Mouse (Mus musculus): Measurements from ENCODE around the gene Cntnap3.
A peak's percentile ranks its signal among the peaks of the same experiment; 100 is the strongest.
"Not testable (repeated sequence)": the region's sequence is repeated elsewhere in the genome, so short reads cannot be mapped to it uniquely, and the experiment has no call there.

The Cntnap3 gene

GRCm38 (mm10) chr13:64903585-64904208 lies at the start of gene Cntnap3:
TSS of gene Cntnap3 (minus strand) at chr13:64903955.
- peak within 1 kb of the TSS; percentile 68 for H3K4me3 ChIP-seq (replicated peaks; ENCODE audit: low read length)
- no peaks in the 10 kb centered on the region for H3K9me3 ChIP-seq (ENCODE audit: low read length)
- H3K36me3 ChIP-seq (ENCODE audit: insufficient read depth, low read length), result no peaks in the 10 kb centered on the region
- no peak for TF ChIP-seq CTCF (conservative IDR thresholded peaks at IDR 0.05; ENCODE audit: low read length)
- no peak for TF ChIP-seq POU5F1 (IDR thresholded peaks at IDR 0.05; ENCODE audit: borderline replicate concordance, low read length)
- no peak for TF ChIP-seq NANOG (IDR thresholded peaks at IDR 0.05; ENCODE audit: borderline replicate concordance, low read length)
- H3K27me3 ChIP-seq (ENCODE audit: insufficient read depth, low read length), result no peaks in the 10 kb centered on the region
- peaks cover 5% of the 10 kb centered on the region; the same call in 1 of the 2 replicates for H3K4me1 ChIP-seq (replicated peaks; ENCODE audit: low read depth, low read length)

- Histone ChIP-seq H3K27me3 (ENCODE audit: insufficient read depth, low read length) (no peaks in the 10 kb centered on the region), H3K4me1 (replicated peaks; ENCODE audit: low read depth, low read length) (peaks cover 5% of the 10 kb centered on the region; the same call in 1 of the 2 replicates)
- TF ChIP-seq NANOG (IDR thresholded peaks at IDR 0.05; ENCODE audit: borderline replicate concordance, low read length), result no peak
These were observed 13.4 kb upstream of the Cntnap3 start, which contains the start of gene Spata31 for GRCm38 (mm10) chr13:64917191-64917590. TSS of gene Spata31 (plus strand) at chr13:64917406.

GRCm38 (mm10) chr13:64903132-64903531 lies 623 bp downstream of the Cntnap3 start:
- no peaks in the 10 kb centered on the region for H3K36me3 ChIP-seq (ENCODE audit: insufficient read depth, low read length)
- H3K4me3 ChIP-seq (replicated peaks; ENCODE audit: low read length), result no peak overlapping the region
- TF ChIP-seq CTCF (conservative IDR thresholded peaks at IDR 0.05; ENCODE audit: low read length) (no peak), NANOG (IDR thresholded peaks at IDR 0.05; ENCODE audit: borderline replicate concordance, low read length) (no peak), POU5F1 (IDR thresholded peaks at IDR 0.05; ENCODE audit: borderline replicate concordance, low read length) (no peak)
- no peaks in the 10 kb centered on the region for H3K9me3 ChIP-seq (ENCODE audit: low read length)
- H3K4me1 ChIP-seq (replicated peaks; ENCODE audit: low read depth, low read length), result peaks cover 5% of the 10 kb centered on the region; the same call in 1 of the 2 replicates
- no peaks in the 10 kb centered on the region for H3K27me3 ChIP-seq (ENCODE audit: insufficient read depth, low read length)

More at GRCm38 (mm10) chr13:64917191-64917590, 13.4 kb upstream of the Cntnap3 start, which contains the start of gene Spata31:
- H3K9me3 ChIP-seq (ENCODE audit: low read length), result no peaks in the 10 kb centered on the region
- no peaks in the 10 kb centered on the region for H3K36me3 ChIP-seq (ENCODE audit: insufficient read depth, low read length)
- H3K4me3 ChIP-seq (replicated peaks; ENCODE audit: low read length), result no peak within 1 kb of the TSS

- TF ChIP-seq NANOG (IDR thresholded peaks at IDR 0.05; ENCODE audit: borderline replicate concordance, low read length) (no peak), POU5F1 (IDR thresholded peaks at IDR 0.05; ENCODE audit: borderline replicate concordance, low read length) (no peak), CTCF (conservative IDR thresholded peaks at IDR 0.05; ENCODE audit: low read length) (no peak)
- Histone ChIP-seq H3K36me3 (ENCODE audit: insufficient read depth, low read length) (no peaks in the 10 kb centered on the region), H3K4me3 (replicated peaks; ENCODE audit: low read length) (no peak overlapping the region), H3K27me3 (ENCODE audit: insufficient read depth, low read length) (no peaks in the 10 kb centered on the region), H3K9me3 (ENCODE audit: low read length) (no peaks in the 10 kb centered on the region), H3K4me1 (replicated peaks; ENCODE audit: low read depth, low read length) (no peaks in the 10 kb centered on the region)
These were observed 38.4 kb downstream of the Cntnap3 start for GRCm38 (mm10) chr13:64865397-64865796.

GRCm38 (mm10) chr13:64824856-64825255 lies 78.9 kb downstream of the Cntnap3 start:
- not testable (repeated sequence) for H3K36me3 ChIP-seq (ENCODE audit: insufficient read depth, low read length); H3K9me3 ChIP-seq (ENCODE audit: low read length); H3K27me3 ChIP-seq (ENCODE audit: insufficient read depth, low read length); H3K4me3 ChIP-seq (replicated peaks; ENCODE audit: low read length); H3K4me1 ChIP-seq (replicated peaks; ENCODE audit: low read depth, low read length)
- TF ChIP-seq CTCF (conservative IDR thresholded peaks at IDR 0.05; ENCODE audit: low read length), result peak; percentile 26

- Histone ChIP-seq H3K4me1 (replicated peaks; ENCODE audit: low read depth, low read length) (no peaks in the 10 kb centered on the region), H3K4me3 (replicated peaks; ENCODE audit: low read length) (no peak overlapping the region), H3K27me3 (ENCODE audit: insufficient read depth, low read length) (no peaks in the 10 kb centered on the region), H3K36me3 (ENCODE audit: insufficient read depth, low read length) (no peaks in the 10 kb centered on the region), H3K9me3 (ENCODE audit: low read length) (no peaks in the 10 kb centered on the region)
- no peak for TF ChIP-seq NANOG (IDR thresholded peaks at IDR 0.05; ENCODE audit: borderline replicate concordance, low read length)
- no peak for TF ChIP-seq CTCF (conservative IDR thresholded peaks at IDR 0.05; ENCODE audit: low read length)
These were observed 158.4 kb downstream of the Cntnap3 start for GRCm38 (mm10) chr13:64745383-64745782.

GRCm38 (mm10) chr13:64732244-64732643 lies 171.5 kb downstream of the Cntnap3 start:
- Histone ChIP-seq H3K36me3 (ENCODE audit: insufficient read depth, low read length) (no peaks in the 10 kb centered on the region), H3K4me1 (replicated peaks; ENCODE audit: low read depth, low read length) (no peaks in the 10 kb centered on the region), H3K27me3 (ENCODE audit: insufficient read depth, low read length) (no peaks in the 10 kb centered on the region), H3K4me3 (replicated peaks; ENCODE audit: low read length) (no peak overlapping the region), H3K9me3 (ENCODE audit: low read length) (no peaks in the 10 kb centered on the region)
- TF ChIP-seq CTCF (conservative IDR thresholded peaks at IDR 0.05; ENCODE audit: low read length), result no peak
- no peak for TF ChIP-seq NANOG (IDR thresholded peaks at IDR 0.05; ENCODE audit: borderline replicate concordance, low read length)
- no peak for TF ChIP-seq POU5F1 (IDR thresholded peaks at IDR 0.05; ENCODE audit: borderline replicate concordance, low read length)

GRCm38 (mm10) chr13:64716791-64717190 lies 187.0 kb downstream of the Cntnap3 start:
- TF ChIP-seq POU5F1 (IDR thresholded peaks at IDR 0.05; ENCODE audit: borderline replicate concordance, low read length) (no peak), CTCF (conservative IDR thresholded peaks at IDR 0.05; ENCODE audit: low read length) (no peak)
- Histone ChIP-seq H3K27me3 (ENCODE audit: insufficient read depth, low read length) (no peaks in the 10 kb centered on the region), H3K4me1 (replicated peaks; ENCODE audit: low read depth, low read length) (no peaks in the 10 kb centered on the region), H3K36me3 (ENCODE audit: insufficient read depth, low read length) (no peaks in the 10 kb centered on the region), H3K4me3 (replicated peaks; ENCODE audit: low read length) (no peak overlapping the region), H3K9me3 (ENCODE audit: low read length) (no peaks in the 10 kb centered on the region)

GRCm38 (mm10) chr13:64692463-64692862 lies 211.3 kb downstream of the Cntnap3 start:
- Histone ChIP-seq H3K27me3 (ENCODE audit: insufficient read depth, low read length) (no peaks in the 10 kb centered on the region), H3K4me1 (replicated peaks; ENCODE audit: low read depth, low read length) (no peaks in the 10 kb centered on the region), H3K4me3 (replicated peaks; ENCODE audit: low read length) (no peak overlapping the region), H3K9me3 (ENCODE audit: low read length) (peaks cover 4% of the 10 kb centered on the region; the same call in 1 of the 2 replicates), H3K36me3 (ENCODE audit: insufficient read depth, low read length) (no peaks in the 10 kb centered on the region)
- no peak for TF ChIP-seq POU5F1 (IDR thresholded peaks at IDR 0.05; ENCODE audit: borderline replicate concordance, low read length)
- no peak for TF ChIP-seq NANOG (IDR thresholded peaks at IDR 0.05; ENCODE audit: borderline replicate concordance, low read length)
- TF ChIP-seq CTCF (conservative IDR thresholded peaks at IDR 0.05; ENCODE audit: low read length), result no peak
